Mouse (Mus musculus) midbrain, postnatal 0 days (tissue): Measurements from ENCODE around the gene Mvd. TPM values are rescaled to one million over a fixed set of nuclear protein-coding genes. Genes with fewer than 3 reads are reported as not detected.

Experiments
- ATAC-seq: fragments of 200-750 bp; cut with Nextera tagmentation; 2 replicates; pipeline ENCODE4 v1.8.0; 2017; ENCODE audit warnings: moderate number of reproducible peaks, mild to moderate bottlenecking, moderate TSS enrichment, moderate library complexity; ENCODE audit not compliant: low FRiP score
- DNase-seq: peaks from one replicate; pipeline ENCODE4 v3.0.0-alpha.2; 2015; ENCODE audit warnings: low spot score
- H3K27ac ChIP-seq: fragments of 300-500 bp; sonication (generic); 2 replicates; pipeline ENCODE4 v1.5.1; 2014; ENCODE audit warnings: low read depth, mild to moderate bottlenecking, low read length, mixed read lengths
- H3K27me3 ChIP-seq: fragments of 300-500 bp; sonication (generic); 2 replicates; pipeline ENCODE4 v1.6.1; 2014; ENCODE audit warnings: low read length, control low read depth, mixed read lengths; ENCODE audit not compliant: insufficient read depth
- H3K36me3 ChIP-seq: fragments of 300-500 bp; sonication (generic); 2 replicates; pipeline ENCODE4 v1.6.1; 2014; ENCODE audit warnings: low read length, control low read depth, mixed read lengths; ENCODE audit not compliant: insufficient read depth
- H3K4me1 ChIP-seq: fragments of 300-500 bp; sonication (generic); 2 replicates; pipeline ENCODE4 v1.6.1; 2014; ENCODE audit warnings: mild to moderate bottlenecking, control low read depth, antibody characterized with exemption, low read length, mixed read lengths; ENCODE audit not compliant: insufficient read depth
- H3K4me2 ChIP-seq: fragments of 300-500 bp; sonication (generic); 2 replicates; pipeline ENCODE4 v1.6.1; 2014; ENCODE audit warnings: low read depth, mild to moderate bottlenecking, low read length, mixed read lengths; ENCODE audit not compliant: poor library complexity, severe bottlenecking
- H3K4me3 ChIP-seq: fragments of 300-500 bp; sonication (generic); 2 replicates; pipeline ENCODE4 v1.5.1; 2014; ENCODE audit warnings: low read depth, mild to moderate bottlenecking, low read length, moderate library complexity
- H3K9ac ChIP-seq: fragments of 300-500 bp; sonication (generic); replicated peaks from 2 replicates; pipeline ENCODE4 v1.6.1; 2014; ENCODE audit warnings: mild to moderate bottlenecking, low read length, moderate library complexity, mixed read lengths; ENCODE audit not compliant: poor library complexity, severe bottlenecking
- H3K9me3 ChIP-seq: fragments of 300-500 bp; sonication (generic); 2 replicates; pipeline ENCODE4 v1.6.1; 2016; ENCODE audit warnings: low read length, control low read depth
- CTCF ChIP-seq: IDR thresholded peaks from 2 replicates; pipeline ENCODE4 v1.5.1; 2016; ENCODE audit warnings: antibody characterized with exemption, mild to moderate bottlenecking
- WGBS: fragments of 180-500 bp; shearing (Covaris S2); extraction: QIAGEN DNeasy Blood & Tissue Kit; methylation state at CpG from one replicate; pipeline ENCODE4 v1.1.7; 2014; 5-methylcytosine and 5-hydroxymethylcytosine counted together
- polyA plus RNA-seq: library from polyadenylated mRNA; unstranded; fragments of >200 nt; fragmentation: Nextera tagmentation; extraction: Ambion mirVana; gene quantifications from 2 replicates; pipeline ENCODE4 v1.2.1, GENCODE M21; 2015
- total RNA-seq: library from RNA; depleted of rRNA; stranded (reverse); fragments of >200 nt; gene quantifications from 2 replicates; pipeline ENCODE4 v1.2.3, GENCODE M21; 2014

Mvd gene
- total and polyA plus RNA-seq, 2 experiments from 2014 or later = 62.1 to 94.5 TPM

GRCm38 (mm10) chr8:122474951-122475560 lies 31.8 kb upstream of the Mvd start:
- H3K9me3 ChIP-seq = no peaks in the 10 kb centered on the region
- H3K27me3 ChIP-seq = no peaks in the 10 kb centered on the region
- H3K4me3 ChIP-seq = peak overlapping the region; percentile 99
- H3K4me2 ChIP-seq = peak overlapping the region; percentile 98
- 17% methylated on average over 16 of the region's 16 CpGs for WGBS
- peak overlapping the region; percentile 84 for H3K9ac ChIP-seq
- DNase-seq = peak; percentile 24
- TF ChIP-seq CTCF = no peak
- no peak for ATAC-seq
- peaks cover 43% of the 10 kb centered on the region for H3K36me3 ChIP-seq
- peaks cover 14% of the 10 kb centered on the region for H3K4me1 ChIP-seq
- peak overlapping the region; percentile 77; the same call in 1 of the 2 replicates for H3K27ac ChIP-seq

- no peak for TF ChIP-seq CTCF
- peaks cover 42% of the 10 kb centered on the region for H3K36me3 ChIP-seq
- H3K27ac ChIP-seq = no peak overlapping the region
- no peak for ATAC-seq
- WGBS = 94% methylated on average over 8 of the region's 8 CpGs
- H3K27me3 ChIP-seq = no peaks in the 10 kb centered on the region
- no peak overlapping the region for H3K4me3 ChIP-seq
- H3K9ac ChIP-seq = no peak overlapping the region
- no peak for DNase-seq
- peaks cover 14% of the 10 kb centered on the region for H3K4me1 ChIP-seq
- H3K4me2 ChIP-seq = no peak overlapping the region
- no peaks in the 10 kb centered on the region for H3K9me3 ChIP-seq
These were observed 30.7 kb upstream of the Mvd start for GRCm38 (mm10) chr8:122473911-122474421.

- H3K27me3 ChIP-seq = no peaks in the 10 kb centered on the region
- no peak for TF ChIP-seq CTCF
- peaks cover 7% of the 10 kb centered on the region for H3K4me1 ChIP-seq
- no peak overlapping the region for H3K4me3 ChIP-seq
- H3K9ac ChIP-seq = no peak overlapping the region
- WGBS = 85% methylated on average over 5 of the region's 5 CpGs
- DNase-seq (no peak), ATAC-seq (no peak)
- no peak overlapping the region for H3K27ac ChIP-seq
- H3K4me2 ChIP-seq = no peak overlapping the region
- no peaks in the 10 kb centered on the region for H3K9me3 ChIP-seq
- peaks cover 53% of the 10 kb centered on the region for H3K36me3 ChIP-seq
These were observed 27.5 kb upstream of the Mvd start for GRCm38 (mm10) chr8:122470691-122471090.

GRCm38 (mm10) chr8:122469965-122470364 lies 26.7 kb upstream of the Mvd start:
- H3K27ac ChIP-seq = no peak overlapping the region
- no peaks in the 10 kb centered on the region for H3K27me3 ChIP-seq
- no peak overlapping the region for H3K9ac ChIP-seq
- no peaks in the 10 kb centered on the region for H3K9me3 ChIP-seq
- DNase-seq = no peak
- TF ChIP-seq CTCF = no peak
- 90% methylated on average over 10 of the region's 10 CpGs for WGBS
- peaks cover 6% of the 10 kb centered on the region for H3K4me1 ChIP-seq
- peaks cover 60% of the 10 kb centered on the region for H3K36me3 ChIP-seq
- no peak for ATAC-seq
- H3K4me3 ChIP-seq = no peak overlapping the region
- no peak overlapping the region for H3K4me2 ChIP-seq

GRCm38 (mm10) chr8:122469407-122469806 lies 26.2 kb upstream of the Mvd start:
- no peaks in the 10 kb centered on the region for H3K9me3 ChIP-seq
- H3K4me2 ChIP-seq = no peak overlapping the region
- no peak overlapping the region for H3K9ac ChIP-seq
- H3K4me1 ChIP-seq = 0 out of 2 replicates have a peak, but pooled peaks cover under 1% of the 10 kb centered on the region
- no peaks in the 10 kb centered on the region for H3K27me3 ChIP-seq
- H3K4me3 ChIP-seq = no peak overlapping the region
- H3K36me3 ChIP-seq = peaks cover 60% of the 10 kb centered on the region
- no peak for TF ChIP-seq CTCF
- no peak overlapping the region for H3K27ac ChIP-seq
- 88% methylated on average over 6 of the region's 6 CpGs for WGBS
- DNase-seq = no peak
- no peak for ATAC-seq

GRCm38 (mm10) chr8:122467816-122468215 lies 24.6 kb upstream of the Mvd start:
- DNase-seq = no peak

More at GRCm38 (mm10) chr8:122467816-122468215, 24.6 kb upstream of the Mvd start:
- Histone ChIP-seq H3K27ac (no peak overlapping the region), H3K9me3 (no peaks in the 10 kb centered on the region), H3K9ac (no peak overlapping the region), H3K36me3 (peaks cover 53% of the 10 kb centered on the region), H3K4me1 (no peaks in the 10 kb centered on the region), H3K27me3 (no peaks in the 10 kb centered on the region), H3K4me2 (no peak overlapping the region), H3K4me3 (no peak overlapping the region)
- TF ChIP-seq CTCF = no peak
- no peak for ATAC-seq
- 93% methylated on average over 13 of the region's 13 CpGs for WGBS
